Mouse (Mus musculus) MEL (cell line): Measurements from ENCODE around the gene Actr1a. TPM values are rescaled to one million over a fixed set of nuclear protein-coding genes. Genes with fewer than 3 reads are reported as not detected.

Experiments used
- DNase-seq: peaks from one replicate; pipeline ENCODE4 v3.0.0; 2011; ENCODE audit warnings: low read depth, low spot score
- H3K27ac ChIP-seq: 2 replicates; pipeline ENCODE4 v1.5.1; 2012; ENCODE audit warnings: low read depth, mild to moderate bottlenecking, control low read depth, low read length, moderate library complexity; ENCODE audit not compliant: control insufficient read depth
- H3K27me3 ChIP-seq, 2 experiments: fragments of 150-350 bp in 1 of 2; sonication (generic) in 1 of 2; 2 replicates each; pipeline ENCODE4 v1.6.1; 2012; ENCODE audit warnings: low read length in 2 of 2, mild to moderate bottlenecking in 2 of 2, improper control_type of control experiment in 1 of 2, moderate library complexity in 1 of 2; ENCODE audit not compliant: insufficient read depth in 2 of 2, control insufficient read depth in 1 of 2
- H3K36me3 ChIP-seq, 2 experiments: 2 replicates each; pipeline ENCODE4 v1.6.1; 2012 to 2014; ENCODE audit warnings: low read length in 2 of 2, improper control_type of control experiment in 1 of 2, inconsistent platforms in 1 of 2, mild to moderate bottlenecking in 1 of 2; ENCODE audit not compliant: insufficient read depth in 2 of 2, control insufficient read depth in 1 of 2
- H3K4me1 ChIP-seq, 2 experiments: fragments of 150-350 bp in 1 of 2; sonication (generic) in 1 of 2; 2 replicates each; pipeline ENCODE4 v1.6.1; 2012; ENCODE audit warnings: low read length in 2 of 2, improper control_type of control experiment in 1 of 2, mild to moderate bottlenecking in 1 of 2; ENCODE audit not compliant: insufficient read depth in 2 of 2, control insufficient read depth in 1 of 2
- H3K4me3 ChIP-seq, 2 experiments: fragments of 150-350 bp in 1 of 2; sonication (generic) in 1 of 2; 2 replicates each; pipeline ENCODE4 v1.5.1; 2012; ENCODE audit warnings: low read depth in 2 of 2, low read length in 2 of 2, mild to moderate bottlenecking in 2 of 2, moderate library complexity in 2 of 2, control low read depth in 1 of 2, improper control_type of control experiment in 1 of 2; ENCODE audit not compliant: control insufficient read depth in 1 of 2, insufficient read depth in 1 of 2
- H3K79me2 ChIP-seq: 2 replicates; pipeline ENCODE4 v1.6.1; 2012; ENCODE audit warnings: mild to moderate bottlenecking, low read length, moderate library complexity; ENCODE audit not compliant: control insufficient read depth, poor library complexity, insufficient read depth
- H3K9ac ChIP-seq: 2 replicates; pipeline ENCODE4 v1.6.1; 2012; ENCODE audit warnings: low read depth, mild to moderate bottlenecking, control low read depth, low read length, moderate library complexity; ENCODE audit not compliant: control insufficient read depth, poor library complexity, severe bottlenecking
- H3K9me3 ChIP-seq: fragments of 150-350 bp; sonication (generic); replicated peaks from 2 replicates; pipeline ENCODE4 v1.6.1; 2012; ENCODE audit warnings: mild to moderate bottlenecking, low read length, improper control_type of control experiment, moderate library complexity; ENCODE audit not compliant: insufficient read depth
- BHLHE40 ChIP-seq: IDR thresholded peaks from 2 replicates; pipeline ENCODE4 v1.6.1; 2012; ENCODE audit warnings: low read depth, mild to moderate bottlenecking, inconsistent platforms, low read length, improper control_type of control experiment, borderline replicate concordance
- CHD2 ChIP-seq: IDR thresholded peaks from 2 replicates; pipeline ENCODE4 v1.6.1; 2011; ENCODE audit warnings: low read length, improper control_type of control experiment
- CTCF ChIP-seq, 3 experiments: IDR thresholded peaks in 2 of 3; conservative IDR thresholded peaks in 1 of 3; 2 replicates each; pipeline ENCODE4 v1.5.1; 2011 to 2012; ENCODE audit warnings: low read length in 3 of 3, low read depth in 2 of 3, mild to moderate bottlenecking in 2 of 3, improper control_type of control experiment in 1 of 3, inconsistent platforms in 1 of 3, mixed read lengths in 1 of 3, moderate library complexity in 1 of 3; ENCODE audit not compliant: control insufficient read depth in 1 of 3, insufficient read depth in 1 of 3, poor library complexity in 1 of 3, severe bottlenecking in 1 of 3
- E2F4 ChIP-seq: IDR thresholded peaks from 2 replicates; pipeline ENCODE4 v1.6.1; 2011; ENCODE audit warnings: low read depth, low read length, improper control_type of control experiment, borderline replicate concordance
- ELF1 ChIP-seq: IDR thresholded peaks from 2 replicates; pipeline ENCODE4 v1.6.1; 2014; ENCODE audit warnings: low read depth, mild to moderate bottlenecking, inconsistent platforms, low read length, improper control_type of control experiment, moderate library complexity
- GABPA ChIP-seq: IDR thresholded peaks from 2 replicates; pipeline ENCODE4 v1.6.1; 2012; ENCODE audit warnings: low read depth, mild to moderate bottlenecking, inconsistent platforms, low read length, improper control_type of control experiment, moderate library complexity
- GATA1 ChIP-seq: IDR thresholded peaks from 2 replicates; pipeline ENCODE4 v1.6.1; 2011; ENCODE audit warnings: low read depth, low read length, improper control_type of control experiment
- HCFC1 ChIP-seq: IDR thresholded peaks from 2 replicates; pipeline ENCODE4 v1.6.1; 2012; ENCODE audit warnings: low read depth, mild to moderate bottlenecking, inconsistent platforms, low read length, improper control_type of control experiment, moderate library complexity
- JUND ChIP-seq: IDR thresholded peaks from 2 replicates; pipeline ENCODE4 v1.6.1; 2011; ENCODE audit warnings: low read depth, mild to moderate bottlenecking, improper control_type of control experiment, low read length
- KAT2A ChIP-seq: conservative IDR thresholded peaks from 2 replicates; pipeline ENCODE4 v1.6.1; 2012; ENCODE audit warnings: low read depth, low read length, improper control_type of control experiment, inconsistent platforms
- MAFK ChIP-seq: IDR thresholded peaks from 2 replicates; pipeline ENCODE4 v1.6.1; 2011; ENCODE audit warnings: low read depth, mild to moderate bottlenecking, low read length, improper control_type of control experiment, borderline replicate concordance
- MAX ChIP-seq: IDR thresholded peaks from 2 replicates; pipeline ENCODE4 v1.6.1; 2011; ENCODE audit warnings: low read length, improper control_type of control experiment
- MAZ ChIP-seq: IDR thresholded peaks from 2 replicates; pipeline ENCODE4 v1.6.1; 2012; ENCODE audit warnings: low read depth, mild to moderate bottlenecking, inconsistent platforms, low read length, improper control_type of control experiment
- MEF2A ChIP-seq: IDR thresholded peaks from 2 replicates; pipeline ENCODE4 v1.6.1; 2014; ENCODE audit warnings: low read depth, mild to moderate bottlenecking, inconsistent platforms, low read length, improper control_type of control experiment; ENCODE audit not compliant: poor library complexity, insufficient replicate concordance, severe bottlenecking; ENCODE audit errors: extremely low read depth
- MXI1 ChIP-seq: IDR thresholded peaks from 2 replicates; pipeline ENCODE4 v1.6.1; 2011; ENCODE audit warnings: mild to moderate bottlenecking, low read depth, low read length, improper control_type of control experiment
- MYB ChIP-seq: IDR thresholded peaks from 2 replicates; pipeline ENCODE4 v1.6.1; 2011; ENCODE audit warnings: mild to moderate bottlenecking, low read depth, low read length, improper control_type of control experiment
- MYC ChIP-seq: IDR thresholded peaks from 2 replicates; pipeline ENCODE4 v1.6.1; 2011; ENCODE audit warnings: low read depth, mild to moderate bottlenecking, low read length, improper control_type of control experiment, moderate library complexity
- NELFE ChIP-seq: IDR thresholded peaks from 2 replicates; pipeline ENCODE4 v1.6.1; 2011; ENCODE audit warnings: low read depth, low read length, improper control_type of control experiment
- NRF1 ChIP-seq: IDR thresholded peaks from 2 replicates; pipeline ENCODE4 v1.6.1; 2014; ENCODE audit warnings: low read depth, mild to moderate bottlenecking, inconsistent platforms, low read length, improper control_type of control experiment, moderate library complexity; ENCODE audit not compliant: poor library complexity, insufficient read depth, severe bottlenecking
- POLR2A ChIP-seq, 2 experiments: IDR thresholded peaks; 2 replicates each; pipeline ENCODE4 v1.6.1; 2011 to 2012; ENCODE audit warnings: low read length in 2 of 2, mild to moderate bottlenecking in 2 of 2, control low read depth in 1 of 2, improper control_type of control experiment in 1 of 2, low read depth in 1 of 2, moderate library complexity in 1 of 2; ENCODE audit not compliant: control insufficient read depth in 1 of 2, insufficient read depth in 1 of 2, poor library complexity in 1 of 2
- POLR2AphosphoS5 ChIP-seq: IDR thresholded peaks from 2 replicates; pipeline ENCODE4 v1.6.1; 2012; ENCODE audit warnings: low read depth, borderline replicate concordance, mild to moderate bottlenecking, inconsistent platforms, low read length, moderate library complexity, mixed read lengths
- RAD21 ChIP-seq: IDR thresholded peaks from 2 replicates; pipeline ENCODE4 v1.6.1; 2011; ENCODE audit warnings: mild to moderate bottlenecking, low read depth, low read length, improper control_type of control experiment
- RCOR1 ChIP-seq: IDR thresholded peaks from 2 replicates; pipeline ENCODE4 v1.6.1; 2012; ENCODE audit warnings: low read depth, mild to moderate bottlenecking, inconsistent platforms, low read length, improper control_type of control experiment
- SIN3A ChIP-seq: IDR thresholded peaks from 2 replicates; pipeline ENCODE4 v1.6.1; 2012; ENCODE audit warnings: low read length, improper control_type of control experiment, inconsistent platforms
- TAL1 ChIP-seq: IDR thresholded peaks from 2 replicates; pipeline ENCODE4 v1.6.1; 2012; ENCODE audit warnings: mild to moderate bottlenecking, inconsistent platforms, low read length, moderate library complexity, mixed read lengths
- TBP ChIP-seq: IDR thresholded peaks from 2 replicates; pipeline ENCODE4 v1.8.0; 2011; ENCODE audit warnings: low read depth, low read length, improper control_type of control experiment
- TCF12 ChIP-seq: IDR thresholded peaks from 2 replicates; pipeline ENCODE4 v1.6.1; 2014; ENCODE audit warnings: low read depth, mild to moderate bottlenecking, inconsistent platforms, low read length, improper control_type of control experiment, moderate library complexity
- UBTF ChIP-seq: IDR thresholded peaks from 2 replicates; pipeline ENCODE4 v1.6.1; 2012; ENCODE audit warnings: low read depth, mild to moderate bottlenecking, inconsistent platforms, low read length, improper control_type of control experiment, moderate library complexity, borderline replicate concordance; ENCODE audit not compliant: insufficient read depth
- USF1 ChIP-seq: IDR thresholded peaks from 2 replicates; pipeline ENCODE4 v1.6.1; 2014; ENCODE audit warnings: low read depth, mild to moderate bottlenecking, inconsistent platforms, low read length, improper control_type of control experiment, moderate library complexity
- USF2 ChIP-seq, 2 experiments: IDR thresholded peaks; 2 replicates each; pipeline ENCODE4 v1.6.1; 2011 to 2012; ENCODE audit warnings: improper control_type of control experiment in 2 of 2, low read length in 2 of 2, borderline replicate concordance in 1 of 2, inconsistent platforms in 1 of 2, low read depth in 1 of 2, mild to moderate bottlenecking in 1 of 2; ENCODE audit not compliant: insufficient read depth in 1 of 2
- ZC3H11A ChIP-seq: IDR thresholded peaks from 2 replicates; pipeline ENCODE4 v1.6.1; 2012; ENCODE audit warnings: low read depth, mild to moderate bottlenecking, inconsistent platforms, low read length, improper control_type of control experiment
- ZMIZ1 ChIP-seq: IDR thresholded peaks from 2 replicates; pipeline ENCODE4 v1.6.1; 2012; ENCODE audit warnings: low read depth, mild to moderate bottlenecking, inconsistent platforms, low read length, improper control_type of control experiment, moderate library complexity
- polyA plus RNA-seq, 2 experiments: library from polyadenylated mRNA; stranded (reverse) in 1 of 2; unstranded in 1 of 2; fragments of >175 nt in 1 of 2; fragments of >200 nt in 1 of 2; gene quantifications; 2 replicates each; pipeline versions ENCODE4 v1.2.1 to v1.2.4; 2012; ENCODE audit warnings: low replicate concordance in 2 of 2, low read depth in 1 of 2; ENCODE audit not compliant: insufficient read length in 2 of 2, insufficient read depth in 1 of 2, missing spikeins in 1 of 2
- total RNA-seq: library from RNA; depleted of rRNA; stranded (reverse); fragments of 300-350 nt; gene quantifications from 2 replicates; pipeline ENCODE4 v1.2.3, GENCODE M21; 2012; rRNA removed

Actr1a gene
- 140 TPM in 2 replicates for total RNA-seq
- 100 to 1,000 TPM; 193 to 530 TPM for polyA plus RNA-seq

- peak; percentile 100 for DNase-seq
- peak within 1 kb of the TSS; percentile 65 for H3K27ac ChIP-seq
- peaks cover 61% of the 10 kb centered on the region for H3K79me2 ChIP-seq
- TF ChIP-seq UBTF = no peak
- peak; percentile 80 for TF ChIP-seq TBP
- TF ChIP-seq CTCF (IDR thresholded peaks at IDR 0.05 in 2 of 3, conservative IDR thresholded peaks at IDR 0.05 in 1 of 3; ENCODE audit: control insufficient read depth in 1 of 3, insufficient read depth in 1 of 3, low read depth in 2 of 3, low read length in 3 of 3, poor library complexity in 1 of 3, severe bottlenecking in 1 of 3) = no peak
- TF ChIP-seq TAL1 = no peak
- no peak for TF ChIP-seq MEF2A
- peak; percentile 78 to 94 for TF ChIP-seq POLR2A (IDR thresholded peaks at IDR 0.05; ENCODE audit: control insufficient read depth in 1 of 2, insufficient read depth in 1 of 2, low read depth in 1 of 2, low read length in 2 of 2, poor library complexity in 1 of 2)
- TF ChIP-seq KAT2A = peak; percentile 85
- TF ChIP-seq ELF1 = peak; percentile 95
- peak; percentile 86 for TF ChIP-seq NELFE
- TF ChIP-seq TCF12 = peak; percentile 55; the same call in 1 of the 2 replicates
- TF ChIP-seq E2F4 = no peak; the same call in 1 of the 2 replicates
- no peak for TF ChIP-seq GABPA
- peak; percentile 98 for TF ChIP-seq HCFC1
- TF ChIP-seq MAZ = no peak
- no peak for TF ChIP-seq RCOR1
- no peak for TF ChIP-seq MAFK
- peak; percentile 91 for TF ChIP-seq NRF1
- no peak for TF ChIP-seq ZC3H11A
- no peak for TF ChIP-seq JUND
- no peak for TF ChIP-seq RAD21
- peak; percentile 29 for TF ChIP-seq ZMIZ1
- no peak for TF ChIP-seq MYB
- peak; percentile 76 for TF ChIP-seq MAX
- peak; percentile 95 for TF ChIP-seq SIN3A
- peak; percentile 67 for TF ChIP-seq GATA1
- peak; percentile 97 for TF ChIP-seq MXI1
- 0 out of 2 replicates have a peak, but pooled peaks have one; percentile 5 for TF ChIP-seq USF1
- no peak for TF ChIP-seq USF2 (IDR thresholded peaks at IDR 0.05; ENCODE audit: borderline replicate concordance in 1 of 2, insufficient read depth in 1 of 2, low read depth in 1 of 2, low read length in 2 of 2)
- 0 out of 2 replicates have a peak, but pooled peaks have one; percentile 76 for TF ChIP-seq POLR2AphosphoS5
- TF ChIP-seq MYC = peak; percentile 71
- TF ChIP-seq BHLHE40 = no peak
- TF ChIP-seq CHD2 = peak; percentile 84
- H3K27me3 ChIP-seq = no peaks in the 10 kb centered on the region
- H3K4me3 ChIP-seq = peak within 1 kb of the TSS; percentile 73 to 80
- peaks cover 0 to 16% of the 10 kb centered on the region in 2 experiments; a peak in 3 of 4 replicates for H3K4me1 ChIP-seq
- peak within 1 kb of the TSS; percentile 75 for H3K9ac ChIP-seq
- no peaks in the 10 kb centered on the region for H3K9me3 ChIP-seq
- peaks cover 5 to 13% of the 10 kb centered on the region in 2 experiments for H3K36me3 ChIP-seq
Observed at GRCm38 (mm10) chr19:46395109-46396009, at the start of gene Actr1a. Gene Actr1a, minus strand, starts transcription at chr19:46395748.
